ENCODE assay signal across 19 mouse cellular contexts in the genomic region with DNA sequence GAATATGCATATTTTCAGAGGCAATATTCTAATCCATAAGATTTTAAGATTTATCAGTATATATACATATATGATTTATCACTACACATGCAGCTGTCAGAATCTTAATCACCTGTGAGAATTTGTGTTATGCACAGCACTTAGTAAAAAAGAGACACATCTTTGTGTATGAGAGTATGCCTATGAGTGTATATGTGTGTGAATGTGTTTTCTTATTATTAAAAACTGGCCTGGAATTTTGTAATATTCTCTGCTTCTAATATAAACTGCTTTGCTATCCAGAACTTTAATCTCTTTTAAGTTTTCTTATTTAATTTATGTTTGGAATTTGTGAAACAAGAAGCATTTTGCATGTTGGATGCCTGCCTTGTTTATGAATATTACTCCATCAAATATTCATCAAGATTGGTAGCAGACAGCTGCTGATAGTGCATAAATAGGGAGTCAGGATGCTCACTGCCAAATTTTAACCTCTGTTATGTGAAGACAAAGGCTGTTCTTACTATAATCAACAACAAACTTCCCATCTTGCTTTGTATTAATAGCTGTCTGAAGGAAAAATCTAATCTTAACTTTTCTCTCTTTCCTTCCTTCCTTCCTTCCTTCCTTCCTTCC.
"Had no signal": no experiment of that assay in that cellular context is flagged by ENCODE, and none has a peak within 500 bp of the region (broad histone marks: within the 10 kb centered on the region; RNA-seq: fewer than 3 reads in every experiment).

No protein-coding gene starts in this region.

- H3K4me1 ChIP-seq: liver, embryonic 12.5 days; midbrain, embryonic 10.5 days; midbrain, embryonic 12.5 days; neural tube, embryonic 13.5 days; neural tube, embryonic 15.5 days had no signal

- H3K4me3 ChIP-seq: liver, embryonic 12.5 days; midbrain, embryonic 10.5 days; midbrain, embryonic 12.5 days; myocyte; neural tube, embryonic 13.5 days; neural tube, embryonic 15.5 days had no signal

- H3K4me2 ChIP-seq: liver, embryonic 12.5 days; midbrain, embryonic 12.5 days; neural tube, embryonic 13.5 days; neural tube, embryonic 15.5 days had no signal

- H3K27me3 ChIP-seq: liver, embryonic 12.5 days; midbrain, embryonic 12.5 days; neural tube, embryonic 13.5 days; neural tube, embryonic 15.5 days had no signal

- H3K9me3 ChIP-seq: liver, embryonic 12.5 days; midbrain, embryonic 10.5 days; midbrain, embryonic 12.5 days; neural tube, embryonic 13.5 days; neural tube, embryonic 15.5 days had no signal

- H3K36me3 ChIP-seq: liver, embryonic 12.5 days; midbrain, embryonic 10.5 days; midbrain, embryonic 12.5 days; neural tube, embryonic 13.5 days; neural tube, embryonic 15.5 days had no signal

- ATAC-seq: liver, embryonic 12.5 days; midbrain, embryonic 16.5 days had no signal

- H3K27ac ChIP-seq: liver, embryonic 12.5 days; liver, embryonic 14.5 days; midbrain, embryonic 10.5 days; midbrain, embryonic 12.5 days; neural tube, embryonic 13.5 days; neural tube, embryonic 15.5 days had no signal

- H3K9ac ChIP-seq: liver, embryonic 12.5 days; liver, embryonic 14.5 days; midbrain, embryonic 12.5 days; neural tube, embryonic 13.5 days; neural tube, embryonic 15.5 days had no signal

- DNase-seq: lung, adult 18-20 months; lung, postnatal 4 days; midbrain, embryonic 14.5 days; retina, postnatal 1 day; right cerebral cortex, adult 18-20 months; right cerebral cortex, postnatal 25 days; right cerebral cortex, postnatal 4 days; spleen, adult 18-20 months; thymus, adult 18-20 months; thymus, postnatal 14 days; thymus, postnatal 36 days had no signal
